Mouse (Mus musculus) gonadal fat pad, adult 2 months (tissue): ENCODE measurements around the gene Tmem59l. TPM values are rescaled to one million over a fixed set of nuclear protein-coding genes. Genes with fewer than 3 reads are reported as not detected.

ENCODE experiments used
- DNase-seq: peaks from one replicate; pipeline ENCODE4 v3.0.0-alpha.2; 2012; ENCODE audit warnings: low read depth
- polyA plus RNA-seq: library from polyadenylated mRNA; depleted of rRNA; stranded (reverse); fragments of >200 nt; gene quantifications from 2 replicates; pipeline ENCODE4 v1.2.3, GENCODE M21; 2012

Tmem59l gene
- polyA plus RNA-seq, 1 experiment = 0.35 TPM

- DNase-seq = no peak
Measured at GRCm38 (mm10) chr8:70507027-70507393, 19.9 kb upstream of the Tmem59l start.

- DNase-seq = no peak
Measured at GRCm38 (mm10) chr8:70506328-70507026, 19.3 kb upstream of the Tmem59l start, which contains the start of gene Rex1bd. TSS of gene Rex1bd (minus strand) at chr8:70506752.

GRCm38 (mm10) chr8:70505698-70506327 lies 18.7 kb upstream of the Tmem59l start:
- no peak for DNase-seq

GRCm38 (mm10) chr8:70504851-70505250 lies 17.7 kb upstream of the Tmem59l start:
- no peak for DNase-seq

GRCm38 (mm10) chr8:70504291-70504716 lies 17.1 kb upstream of the Tmem59l start:
- DNase-seq = no peak

- DNase-seq = no peak
Measured at GRCm38 (mm10) chr8:70503062-70503750, 16.0 kb upstream of the Tmem59l start.

- no peak for DNase-seq
Measured at GRCm38 (mm10) chr8:70502540-70502939, 15.4 kb upstream of the Tmem59l start.

GRCm38 (mm10) chr8:70501820-70502529 lies 14.8 kb upstream of the Tmem59l start:
- DNase-seq = no peak

GRCm38 (mm10) chr8:70500386-70501301 lies 13.5 kb upstream of the Tmem59l start:
- no peak for DNase-seq

- no peak for DNase-seq
Measured at GRCm38 (mm10) chr8:70495771-70496062, 8.6 kb upstream of the Tmem59l start.

- no peak for DNase-seq
Measured at GRCm38 (mm10) chr8:70495001-70495770, 8.0 kb upstream of the Tmem59l start.

GRCm38 (mm10) chr8:70494416-70494945 lies 7.3 kb upstream of the Tmem59l start:
- DNase-seq = no peak

GRCm38 (mm10) chr8:70493692-70494415 lies 6.7 kb upstream of the Tmem59l start:
- no peak for DNase-seq

GRCm38 (mm10) chr8:70492664-70493640 lies 5.8 kb upstream of the Tmem59l start, which contains the start of gene Crlf1:
TSS of gene Crlf1 (plus strand) at chr8:70493158.
- DNase-seq = no peak

GRCm38 (mm10) chr8:70490880-70491495 lies 3.8 kb upstream of the Tmem59l start:
- DNase-seq = no peak

GRCm38 (mm10) chr8:70490061-70490879 lies 3.1 kb upstream of the Tmem59l start:
- no peak for DNase-seq

- no peak for DNase-seq
Measured at GRCm38 (mm10) chr8:70489576-70489975, 2.4 kb upstream of the Tmem59l start.
